Mouse (Mus musculus) skeletal muscle tissue, adult 2 months (tissue): ENCODE measurements around the gene Prelid1.

Experiments used
- DNase-seq: peaks from one replicate; pipeline ENCODE4 v3.0.0-alpha.2; 2012; ENCODE audit warnings: low read depth, low spot score

Prelid1 gene

DNA sequence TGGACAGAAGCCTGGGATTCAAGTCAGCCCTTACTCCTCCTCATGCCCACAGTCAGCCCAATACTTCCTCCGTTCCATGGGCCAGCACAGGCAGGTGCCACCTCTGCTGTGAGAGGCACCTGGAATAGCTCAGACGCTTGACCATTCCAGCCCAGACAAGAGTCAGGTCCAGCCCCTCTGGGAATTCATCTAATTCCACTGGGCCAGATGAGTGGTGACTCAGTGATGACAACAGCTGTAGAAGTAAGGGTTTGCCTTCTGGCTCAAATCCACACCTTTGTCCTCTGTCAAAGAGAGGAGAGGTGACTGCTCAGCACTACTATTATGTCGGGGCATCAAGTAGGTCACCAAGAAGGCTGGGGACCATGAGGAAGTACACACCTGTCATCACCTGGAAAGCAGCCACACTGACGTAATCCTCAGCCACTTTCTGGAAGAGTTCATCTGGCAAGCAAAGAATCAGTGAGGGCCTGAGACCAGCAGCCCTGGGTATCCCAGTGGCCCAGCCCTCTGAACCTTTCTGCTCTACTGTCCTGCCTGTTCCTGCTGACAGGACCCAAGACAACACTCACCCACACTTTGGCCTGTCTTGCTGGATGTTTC, at the start of gene Prelid1:
Gene Prelid1 (plus strand): TSS at position 570 of the 603 bp plus-strand sequence.
- DNase-seq, result no peak

GRCm38 (mm10) chr13:55277203-55277602, 43.1 kb upstream of the Prelid1 start:
- DNase-seq, result no peak

DNA sequence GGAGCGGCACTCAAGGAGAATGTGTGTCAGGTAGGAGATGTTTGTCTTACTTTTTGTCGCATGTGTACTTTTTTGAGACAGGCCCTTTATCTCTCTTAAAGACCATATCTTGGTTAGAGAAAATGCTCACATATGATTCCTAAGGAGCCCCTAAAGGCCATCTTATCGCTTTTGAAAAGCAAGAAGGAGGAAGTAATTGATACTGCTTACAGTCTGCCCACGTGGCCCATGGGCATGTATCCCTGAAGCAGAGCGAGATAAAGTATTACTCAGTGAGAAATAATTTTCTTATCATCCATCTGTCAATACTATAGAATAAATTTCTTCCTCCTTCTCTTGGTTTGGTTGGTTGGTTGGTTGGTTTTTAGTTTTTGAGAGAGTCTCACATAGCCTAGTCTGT, 42.7 kb upstream of the Prelid1 start:
- no peak for DNase-seq

GRCm38 (mm10) chr13:55288854-55289253, 31.4 kb upstream of the Prelid1 start:
- DNase-seq, result no peak

DNA sequence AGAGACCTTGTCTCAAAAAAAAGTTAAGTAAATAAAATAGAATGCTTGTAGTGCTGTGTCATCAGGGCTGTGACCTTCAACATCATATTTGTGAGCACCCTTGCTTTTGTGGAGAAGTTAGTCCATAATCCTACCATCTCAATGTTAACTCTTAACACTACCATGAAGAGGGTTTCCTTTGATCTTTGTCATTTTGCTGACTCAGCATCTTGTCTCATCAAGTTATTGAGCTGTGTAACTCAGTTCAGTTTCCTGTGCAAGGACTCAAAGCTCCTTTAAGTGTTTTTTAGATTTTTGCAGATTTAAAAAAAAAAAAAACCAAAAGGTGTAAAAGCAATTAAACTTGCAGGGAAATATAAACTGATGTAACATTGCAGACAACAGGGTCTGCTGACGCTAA, 23.5 kb upstream of the Prelid1 start:
- no peak for DNase-seq

GRCm38 (mm10) chr13:55300913-55301312, 19.4 kb upstream of the Prelid1 start:
- no peak for DNase-seq

GRCm38 (mm10) chr13:55312028-55312630, 8.2 kb upstream of the Prelid1 start:
- no peak for DNase-seq

- DNase-seq, result no peak
Measured at GRCm38 (mm10) chr13:55313051-55313450, 7.2 kb upstream of the Prelid1 start.

DNA sequence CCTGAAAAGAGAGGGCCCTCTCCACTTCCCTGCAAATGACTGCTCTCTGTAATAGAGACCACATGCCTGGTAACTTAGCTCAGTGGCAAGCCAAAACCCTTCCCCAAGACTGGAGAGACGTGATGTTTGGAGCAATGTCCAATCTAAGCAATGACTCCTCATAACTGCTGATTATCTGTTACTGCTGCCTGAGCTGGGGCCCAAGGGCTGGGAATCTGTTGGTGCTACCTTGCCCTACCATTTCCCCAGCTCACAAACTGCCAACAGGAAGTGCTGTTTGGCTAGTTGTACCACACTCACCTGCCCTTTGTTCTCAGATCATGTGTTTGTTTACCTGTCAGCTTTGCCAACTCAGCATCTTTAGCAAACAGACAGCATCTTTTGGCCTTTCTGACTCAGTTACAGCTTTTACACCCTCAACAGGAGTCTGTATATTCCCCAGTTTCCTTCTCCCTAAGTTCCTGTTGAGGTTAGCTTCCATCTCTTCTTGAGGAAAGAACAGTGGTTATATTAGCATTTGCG, 5.3 kb upstream of the Prelid1 start:
- no peak for DNase-seq

DNA sequence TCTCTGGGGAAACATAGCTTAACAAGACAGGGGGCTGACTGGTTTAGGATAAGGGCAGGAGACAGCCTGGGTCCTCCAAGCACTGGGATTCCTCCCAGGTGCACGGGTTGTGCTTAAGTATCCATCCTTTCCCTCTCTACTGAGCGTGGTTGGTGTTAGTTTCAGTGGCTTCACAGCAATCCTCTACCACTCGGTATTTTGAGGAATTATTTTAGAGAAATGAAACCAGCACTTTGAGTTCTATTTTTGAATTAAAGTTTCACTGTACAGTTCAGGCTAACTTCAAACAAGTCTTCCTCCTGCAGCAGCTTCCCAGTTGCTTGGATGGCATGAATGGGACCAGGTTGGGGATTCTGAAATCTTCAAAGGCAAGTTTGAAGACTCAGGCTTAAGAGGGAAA, 1.9 kb upstream of the Prelid1 start:
- DNase-seq, result no peak

DNA sequence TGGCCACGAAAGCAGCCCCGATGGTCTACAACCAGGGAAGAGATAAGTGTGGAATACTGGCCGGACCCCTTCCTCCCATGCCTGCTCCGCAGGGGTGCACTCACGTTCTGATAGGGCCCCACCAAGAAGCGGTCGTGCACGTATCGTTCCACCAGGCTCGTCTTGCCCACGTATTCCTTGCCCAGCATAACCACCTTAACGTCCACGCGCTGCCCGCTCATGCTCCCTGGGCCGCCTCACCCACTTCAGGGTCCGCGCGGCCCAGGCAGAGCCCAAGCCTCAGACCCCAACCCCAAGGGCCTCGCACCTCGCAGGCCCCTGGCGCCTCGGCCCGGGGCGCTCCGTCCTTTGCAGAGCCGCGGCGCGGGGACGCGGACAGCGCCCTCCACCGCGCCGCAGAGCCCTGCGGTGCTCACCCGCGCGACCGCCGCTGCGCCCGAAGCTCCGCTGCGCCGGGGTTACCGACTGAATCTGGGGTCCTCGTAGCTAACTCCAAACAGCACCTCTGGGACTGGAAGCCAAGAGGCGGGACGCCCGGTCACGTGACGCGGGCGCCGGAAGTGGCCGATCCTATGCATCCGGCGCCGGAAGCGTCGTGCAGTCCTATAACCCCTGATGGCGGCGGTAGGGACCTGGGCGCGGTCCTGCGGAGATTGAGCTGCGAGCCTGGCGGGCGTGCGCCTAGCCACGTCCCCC, 1.3 kb downstream of the Prelid1 start, which contains the start of gene Rab24:
Gene Rab24 (minus strand): TSS at position 513 of the 696 bp plus-strand sequence.
- DNase-seq, result peak; percentile 74

DNA sequence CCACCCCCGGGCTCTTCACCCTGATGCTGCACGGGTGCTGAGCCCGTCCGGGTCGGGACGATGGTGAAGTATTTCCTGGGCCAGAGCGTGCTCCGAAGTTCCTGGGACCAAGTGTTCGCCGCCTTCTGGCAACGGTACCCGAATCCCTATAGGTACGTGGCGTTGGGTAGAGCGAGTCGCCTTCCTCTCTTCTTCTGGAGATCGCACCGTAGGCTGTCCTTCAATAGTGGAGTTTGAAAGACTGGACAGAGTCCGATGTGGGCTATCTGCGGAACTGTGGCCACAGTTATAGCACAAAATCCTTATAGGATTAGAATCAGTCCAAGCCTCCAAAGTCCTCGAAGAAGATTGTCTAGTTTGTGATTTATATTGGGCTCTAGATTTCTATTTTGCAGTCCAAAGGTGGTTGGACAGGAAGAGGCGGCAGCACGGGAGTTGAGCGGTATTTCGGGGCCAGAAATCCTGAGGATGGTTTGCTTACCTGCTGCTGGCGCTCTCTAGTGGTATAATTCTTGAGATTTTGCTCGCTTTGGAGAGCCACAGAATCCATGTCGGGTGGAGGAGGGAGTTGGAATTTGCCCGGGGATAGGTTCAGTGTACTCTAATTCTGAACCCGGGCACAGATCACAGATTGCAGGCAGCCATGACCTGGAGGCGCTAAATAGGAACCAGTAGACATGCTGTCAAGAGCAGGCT, 2.0 kb downstream of the Prelid1 start:
- DNase-seq, result no peak

GRCm38 (mm10) chr13:55325596-55325995, 5.3 kb downstream of the Prelid1 start:
- no peak for DNase-seq

DNA sequence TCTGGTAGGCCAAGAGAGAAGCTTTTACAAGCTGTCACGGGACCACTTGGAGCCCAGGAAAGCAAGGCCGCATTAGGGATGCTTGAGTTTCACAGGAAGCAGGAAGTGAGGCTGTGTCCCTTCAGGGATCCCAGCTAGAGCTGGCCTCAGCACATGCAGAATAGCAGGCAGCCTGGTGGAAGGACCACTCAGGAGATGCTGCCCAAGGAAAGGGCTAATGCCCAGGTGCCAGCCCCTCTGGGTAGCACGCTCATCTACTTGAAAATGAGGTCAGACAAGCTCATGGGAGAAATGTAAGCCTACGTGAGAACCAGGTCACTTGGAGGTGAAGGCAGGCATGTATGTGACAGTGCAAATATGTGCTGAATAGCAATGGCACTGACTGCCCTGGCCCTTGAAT, 6.9 kb downstream of the Prelid1 start:
- DNase-seq, result no peak

DNA sequence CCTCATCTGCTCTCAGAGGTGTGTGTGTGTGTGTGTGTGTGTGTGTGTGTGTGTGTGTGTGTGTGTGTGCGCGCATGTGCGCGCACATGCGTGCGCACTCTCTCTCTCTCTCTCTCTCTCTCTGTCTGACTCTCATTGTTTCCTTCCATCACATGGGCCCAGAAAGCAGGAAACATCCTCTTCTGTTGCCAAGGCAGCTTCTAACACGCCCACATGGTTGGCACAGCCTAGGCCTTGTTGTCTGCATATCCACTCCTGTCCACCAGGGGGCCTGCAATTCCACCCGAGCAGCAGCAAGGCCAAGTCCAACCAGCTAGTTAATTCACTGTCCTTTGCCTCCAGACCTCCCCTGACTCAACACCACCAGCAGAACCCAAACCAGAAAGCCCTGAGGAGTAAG, 7.3 kb downstream of the Prelid1 start:
- peak; percentile 79 for DNase-seq

DNA sequence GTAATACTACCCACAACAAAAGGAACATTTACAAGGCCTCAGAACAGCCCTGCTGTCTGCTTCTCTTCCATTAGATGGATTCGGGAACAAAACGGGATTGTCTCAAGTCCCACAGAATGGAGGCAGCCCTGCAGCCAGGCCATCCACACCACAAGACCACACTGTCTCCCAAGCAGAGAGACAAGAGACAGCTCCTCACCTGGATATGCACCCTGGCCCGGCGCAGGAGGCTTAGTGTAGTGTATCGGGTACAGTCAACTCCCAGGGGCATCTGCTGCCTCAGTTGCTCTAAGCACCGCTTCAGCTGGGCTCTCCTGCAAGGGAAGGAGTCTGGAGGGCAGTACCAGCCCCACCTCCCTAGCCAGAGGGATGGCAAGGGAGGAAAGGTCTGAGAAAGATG, 7.9 kb downstream of the Prelid1 start:
- DNase-seq, result no peak

DNA sequence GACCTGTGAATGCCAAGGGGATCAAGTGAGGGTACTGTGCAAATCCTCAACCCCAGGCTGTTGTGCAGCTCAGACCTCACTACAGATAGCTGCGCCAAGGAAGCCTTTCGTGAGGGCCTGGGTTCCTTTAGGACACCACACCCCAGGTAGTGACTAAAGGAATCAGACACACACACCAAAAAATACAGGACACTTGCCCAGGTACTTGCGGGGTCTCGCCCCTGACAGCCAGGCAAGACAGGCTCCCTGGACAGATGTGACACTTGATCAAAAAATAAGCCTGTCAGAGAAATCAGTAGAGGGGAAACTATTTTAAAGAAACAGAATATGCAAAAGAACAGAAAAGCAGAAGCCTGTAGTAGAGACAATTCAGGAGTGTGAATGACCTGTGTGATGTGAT, 8.3 kb downstream of the Prelid1 start:
- DNase-seq, result no peak

- DNase-seq, result no peak
Measured at GRCm38 (mm10) chr13:55329109-55329682, 8.9 kb downstream of the Prelid1 start.

- peak; percentile 36 for DNase-seq
Measured at GRCm38 (mm10) chr13:55329683-55330566, 9.6 kb downstream of the Prelid1 start, which contains the start of gene Mxd3. Gene Mxd3, minus strand, starts transcription at chr13:55329823.

DNA sequence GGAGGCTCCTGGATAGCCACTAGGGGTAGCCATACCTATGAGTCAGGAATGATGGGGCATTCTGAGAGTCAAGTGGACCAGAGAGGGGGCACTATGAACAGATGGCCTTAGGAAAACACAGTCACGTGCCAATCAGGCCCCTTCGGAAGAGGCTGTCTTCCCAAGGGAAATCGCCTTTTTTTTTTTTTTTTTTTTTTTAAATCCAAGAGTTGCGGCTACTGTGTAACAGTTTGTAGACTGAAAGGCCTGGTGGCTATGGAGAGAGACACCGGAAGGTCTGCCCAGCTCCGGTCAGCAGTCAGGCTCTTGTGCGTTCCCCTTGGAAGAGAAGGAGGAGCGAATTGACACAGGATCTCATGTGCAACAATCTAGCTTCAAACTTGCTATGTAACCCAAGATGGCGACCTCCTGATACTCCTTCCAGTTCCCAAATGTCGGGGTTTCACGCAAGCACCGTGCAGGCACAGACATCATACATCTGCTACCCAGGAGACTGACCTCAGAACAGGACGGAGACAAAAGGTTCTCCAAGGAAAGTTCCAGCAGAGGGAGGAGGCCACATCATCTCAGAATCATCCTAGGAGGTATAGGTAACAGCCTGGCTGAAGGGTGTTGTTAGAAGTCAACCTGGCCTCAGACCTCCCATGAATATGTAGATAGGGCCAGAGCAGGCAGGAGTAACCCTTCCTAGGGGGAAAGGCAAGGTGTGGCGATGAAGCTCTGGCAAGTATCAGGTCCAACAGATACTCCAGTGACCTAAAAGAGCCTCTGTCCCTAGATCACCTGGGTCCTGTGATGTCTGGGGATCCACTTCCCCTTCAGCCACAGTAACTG, 10.5 kb downstream of the Prelid1 start:
- no peak for DNase-seq
